Mouse (Mus musculus): ENCODE data around the gene Nisch.

GRCm38 (mm10) chr14:31181512-31181911 is 35.2 kb downstream of the Nisch start:
- no peak for TF ChIP-seq POLR2A (IDR thresholded peaks at IDR 0.05; ENCODE audit: borderline replicate concordance, low read depth, low read length)
- TF ChIP-seq CTCF (IDR thresholded peaks at IDR 0.05; ENCODE audit: low read depth, low read length): no peak
